Mouse (Mus musculus): ENCODE data around the gene Plxnc1.

- no peak for TF ChIP-seq POLR2A (IDR thresholded peaks at IDR 0.05; ENCODE audit: borderline replicate concordance, extremely low read depth, insufficient read depth, insufficient read length, poor library complexity, severe bottlenecking)
- no peak for TF ChIP-seq CTCF (IDR thresholded peaks at IDR 0.05; ENCODE audit: borderline replicate concordance, extremely low read depth, insufficient read depth, insufficient read length)
Observed at GRCm38 (mm10) chr10:94913336-94913739, 31.3 kb downstream of the Plxnc1 start.
